Comparison of ENCODE assay signal across 17 mouse cellular contexts in genomic region chr3:155604001-155604400, GRCm38 (mm10).
"Had no signal": no experiment of that assay in that cellular context is flagged by ENCODE, and none has a peak within 500 bp of the region (broad histone marks: within the 10 kb centered on the region; RNA-seq: fewer than 3 reads in every experiment).

No protein-coding gene starts in this region.

- DNase-seq: retina, postnatal 1 day; right cerebral cortex, adult 18-20 months; right cerebral cortex, postnatal 14 days; right cerebral cortex, postnatal 25 days; right cerebral cortex, postnatal 4 days; spleen, adult 18-20 months; thymus, adult 18-20 months; thymus, adult 2 months; thymus, postnatal 14 days; thymus, postnatal 25 days; thymus, postnatal 36 days; thymus, postnatal 4 days had no signal

- H3K27me3 ChIP-seq: neural tube, embryonic 12.5 days; neural tube, embryonic 13.5 days; neural tube, embryonic 15.5 days; stomach, embryonic 15.5 days had no signal

- H3K27ac ChIP-seq: neural tube, embryonic 12.5 days; neural tube, embryonic 13.5 days; neural tube, embryonic 15.5 days; stomach, embryonic 15.5 days; stomach, postnatal 0 days had no signal

- H3K4me2 ChIP-seq: neural tube, embryonic 12.5 days; neural tube, embryonic 13.5 days; neural tube, embryonic 15.5 days; stomach, embryonic 15.5 days had no signal

- H3K4me1 ChIP-seq: neural tube, embryonic 12.5 days; neural tube, embryonic 13.5 days; neural tube, embryonic 15.5 days; stomach, embryonic 15.5 days had no signal

- H3K4me3 ChIP-seq: neural tube, embryonic 12.5 days; neural tube, embryonic 13.5 days; neural tube, embryonic 15.5 days; stomach, embryonic 15.5 days had no signal

- H3K36me3 ChIP-seq: neural tube, embryonic 12.5 days; neural tube, embryonic 13.5 days; neural tube, embryonic 15.5 days; stomach, embryonic 15.5 days had no signal

- H3K9ac ChIP-seq: neural tube, embryonic 12.5 days; neural tube, embryonic 13.5 days; neural tube, embryonic 15.5 days; stomach, embryonic 15.5 days had no signal

- H3K9me3 ChIP-seq: neural tube, embryonic 12.5 days; neural tube, embryonic 13.5 days; neural tube, embryonic 15.5 days; stomach, embryonic 15.5 days had no signal
